Mouse (Mus musculus) testis, adult 2 months (tissue): Measurements from ENCODE around the gene Lpcat2b. TPM values are rescaled to one million over a fixed set of nuclear protein-coding genes. Genes with fewer than 3 reads are reported as not detected.

Source experiments
- H3K27ac ChIP-seq: fragments of 200-500 bp; 2 replicates; pipeline ENCODE4 v1.5.1; 2012; ENCODE audit warnings: low read depth, low read length; ENCODE audit not compliant: control insufficient read depth, insufficient read depth
- H3K27me3 ChIP-seq: fragments of 200-500 bp; 2 replicates; pipeline ENCODE4 v1.6.1; 2012; ENCODE audit warnings: mild to moderate bottlenecking, low read length, moderate library complexity; ENCODE audit not compliant: control insufficient read depth, insufficient read depth
- H3K36me3 ChIP-seq: fragments of 200-500 bp; 2 replicates; pipeline ENCODE4 v1.6.1; 2012; ENCODE audit warnings: mild to moderate bottlenecking, low read length; ENCODE audit not compliant: control insufficient read depth, insufficient read depth
- H3K4me1 ChIP-seq: fragments of 200-500 bp; 2 replicates; pipeline ENCODE4 v1.6.1; 2012; ENCODE audit warnings: low read length; ENCODE audit not compliant: control insufficient read depth, insufficient read depth
- H3K4me3 ChIP-seq: fragments of 200-500 bp; 2 replicates; pipeline ENCODE4 v1.5.1; 2012; ENCODE audit warnings: low read depth, mild to moderate bottlenecking, low read length, moderate library complexity, mixed read lengths; ENCODE audit not compliant: control insufficient read depth
- CTCF ChIP-seq: fragments of 200-500 bp; IDR thresholded peaks from 2 replicates; pipeline ENCODE4 v1.5.1; 2012; ENCODE audit warnings: low read depth, mild to moderate bottlenecking, inconsistent platforms, low read length, moderate library complexity; ENCODE audit not compliant: control insufficient read depth, insufficient read depth, insufficient replicate concordance
- POLR2A ChIP-seq: fragments of 200-500 bp; IDR thresholded peaks from 2 replicates; pipeline ENCODE4 v1.6.1; 2012; ENCODE audit warnings: low read depth, mild to moderate bottlenecking, inconsistent platforms, low read length, moderate library complexity; ENCODE audit not compliant: control insufficient read depth
- polyA plus RNA-seq: library from polyadenylated mRNA; depleted of rRNA; stranded (reverse); fragments of >200 nt; gene quantifications from 2 replicates; pipeline ENCODE4 v1.2.3, GENCODE M21; 2012; rRNA removed

Gene Lpcat2b
- polyA plus RNA-seq, 1 experiment: 113 TPM

- H3K4me1 ChIP-seq: no peaks in the 10 kb centered on the region
- H3K4me3 ChIP-seq: no peak overlapping the region
- no peak overlapping the region for H3K27ac ChIP-seq
- no peaks in the 10 kb centered on the region for H3K27me3 ChIP-seq
- no peak for TF ChIP-seq POLR2A
- no peak for TF ChIP-seq CTCF
- H3K36me3 ChIP-seq: no peaks in the 10 kb centered on the region
Measured at GRCm38 (mm10) chr5:107480194-107480593, 48.8 kb downstream of the Lpcat2b start.

Other genes starting within 250 kb of the Lpcat2b start
- 7.1 and 8.4 TPM in 2 replicates for gene Tgfbr3, start 141.9 kb upstream of the Lpcat2b start, polyA plus RNA-seq
- 100 and 103 TPM in 2 replicates for gene Brdt, start 100.4 kb upstream of the Lpcat2b start, polyA plus RNA-seq
- 1.7 and 2.1 TPM in 2 replicates for gene Ephx4, start 28.8 kb upstream of the Lpcat2b start, polyA plus RNA-seq
- gene Btbd8, start 6.4 kb downstream of the Lpcat2b start, polyA plus RNA-seq: 5.6 and 5.9 TPM in 2 replicates
- 0.05 and 0.11 TPM in 2 replicates for gene Gm42669, start 76.1 kb downstream of the Lpcat2b start, polyA plus RNA-seq
- gene 1700028K03Rik, start 103.2 kb downstream of the Lpcat2b start, polyA plus RNA-seq: 12.5 and 14.4 TPM in 2 replicates
- 9.8 and 10.5 TPM in 2 replicates for gene Rpap2, start 165.8 kb downstream of the Lpcat2b start, polyA plus RNA-seq
- 8.5 and 8.6 TPM in 2 replicates for gene Glmn, start 166.3 kb downstream of the Lpcat2b start, polyA plus RNA-seq